Mouse (Mus musculus): Measurements from ENCODE around the gene Fam110a. TPM values are rescaled to one million over a fixed set of nuclear protein-coding genes. Genes with fewer than 3 reads are reported as not detected.

Fam110a gene
- polyA plus RNA-seq, 1 experiment, result 19.9 TPM

GRCm38 (mm10) chr2:151964052-151964451 lies 16.0 kb downstream of the Fam110a start:
- TF ChIP-seq POLR2A (IDR thresholded peaks at IDR 0.05; ENCODE audit: borderline replicate concordance, low read depth, low read length), result no peak
- TF ChIP-seq CTCF (IDR thresholded peaks at IDR 0.05; ENCODE audit: low read depth, low read length), result no peak
- Histone ChIP-seq H3K4me1 (ENCODE audit: control insufficient read depth, insufficient read depth, low read length) (peaks cover 13% of the 10 kb centered on the region), H3K4me3 (ENCODE audit: insufficient read depth, low read length) (no peak overlapping the region), H3K27ac (ENCODE audit: insufficient read depth, low read depth, low read length) (no peak overlapping the region)

GRCm38 (mm10) chr2:151963319-151963718 lies 16.7 kb downstream of the Fam110a start:
- Histone ChIP-seq H3K4me1 (ENCODE audit: control insufficient read depth, insufficient read depth, low read length) (peaks cover 7% of the 10 kb centered on the region; the same call in 1 of the 2 replicates), H3K4me3 (ENCODE audit: insufficient read depth, low read length) (no peak overlapping the region), H3K27ac (ENCODE audit: insufficient read depth, low read depth, low read length) (no peak overlapping the region)
- no peak for TF ChIP-seq POLR2A (IDR thresholded peaks at IDR 0.05; ENCODE audit: borderline replicate concordance, low read depth, low read length)

GRCm38 (mm10) chr2:151962474-151962873 lies 17.5 kb downstream of the Fam110a start:
- Histone ChIP-seq H3K4me3 (ENCODE audit: insufficient read depth, low read length) (no peak overlapping the region), H3K27ac (ENCODE audit: insufficient read depth, low read depth, low read length) (no peak overlapping the region), H3K4me1 (ENCODE audit: control insufficient read depth, insufficient read depth, low read length) (0 out of 2 replicates have a peak, but pooled peaks cover 4% of the 10 kb centered on the region)
- no peak for TF ChIP-seq CTCF (IDR thresholded peaks at IDR 0.05; ENCODE audit: low read depth, low read length)
- TF ChIP-seq POLR2A (IDR thresholded peaks at IDR 0.05; ENCODE audit: borderline replicate concordance, low read depth, low read length), result no peak

- H3K4me3 ChIP-seq (ENCODE audit: insufficient read depth, low read length), result no peak overlapping the region
- 0 out of 2 replicates have a peak, but pooled peaks cover 4% of the 10 kb centered on the region for H3K4me1 ChIP-seq (ENCODE audit: control insufficient read depth, insufficient read depth, low read length)
- H3K27ac ChIP-seq (ENCODE audit: insufficient read depth, low read depth, low read length), result no peak overlapping the region
- no peak for TF ChIP-seq POLR2A (IDR thresholded peaks at IDR 0.05; ENCODE audit: borderline replicate concordance, low read depth, low read length)
- TF ChIP-seq CTCF (IDR thresholded peaks at IDR 0.05; ENCODE audit: low read depth, low read length), result no peak
These were observed 18.5 kb downstream of the Fam110a start for GRCm38 (mm10) chr2:151961284-151962196.

- 0 out of 2 replicates have a peak, but pooled peaks cover 4% of the 10 kb centered on the region for H3K4me1 ChIP-seq (ENCODE audit: control insufficient read depth, insufficient read depth, low read length)
- H3K27ac ChIP-seq (ENCODE audit: insufficient read depth, low read depth, low read length), result no peak overlapping the region
- no peak for TF ChIP-seq CTCF (IDR thresholded peaks at IDR 0.05; ENCODE audit: low read depth, low read length)
- TF ChIP-seq POLR2A (IDR thresholded peaks at IDR 0.05; ENCODE audit: borderline replicate concordance, low read depth, low read length), result no peak
- H3K4me3 ChIP-seq (ENCODE audit: insufficient read depth, low read length), result no peak overlapping the region
These were observed 20.7 kb downstream of the Fam110a start for GRCm38 (mm10) chr2:151959274-151959673.

GRCm38 (mm10) chr2:151956500-151957137 lies 23.4 kb downstream of the Fam110a start:
- H3K27ac ChIP-seq (ENCODE audit: insufficient read depth, low read depth, low read length), result no peak overlapping the region

GRCm38 (mm10) chr2:151953665-151954064 lies 26.4 kb downstream of the Fam110a start:
- no peak for TF ChIP-seq CTCF (IDR thresholded peaks at IDR 0.05; ENCODE audit: low read depth, low read length)
- no peak for TF ChIP-seq POLR2A (IDR thresholded peaks at IDR 0.05; ENCODE audit: borderline replicate concordance, low read depth, low read length)
- Histone ChIP-seq H3K4me3 (ENCODE audit: insufficient read depth, low read length) (no peak overlapping the region), H3K4me1 (ENCODE audit: control insufficient read depth, insufficient read depth, low read length) (0 out of 2 replicates have a peak, but pooled peaks cover 2% of the 10 kb centered on the region), H3K27ac (ENCODE audit: insufficient read depth, low read depth, low read length) (no peak overlapping the region)

More at GRCm38 (mm10) chr2:151956500-151957137, 23.4 kb downstream of the Fam110a start:
- no peak overlapping the region for H3K4me3 ChIP-seq (ENCODE audit: insufficient read depth, low read length)
- H3K4me1 ChIP-seq (ENCODE audit: control insufficient read depth, insufficient read depth, low read length), result 0 out of 2 replicates have a peak, but pooled peaks cover 4% of the 10 kb centered on the region
- no peak for TF ChIP-seq POLR2A (IDR thresholded peaks at IDR 0.05; ENCODE audit: borderline replicate concordance, low read depth, low read length)
- TF ChIP-seq CTCF (IDR thresholded peaks at IDR 0.05; ENCODE audit: low read depth, low read length), result no peak

GRCm38 (mm10) chr2:151949082-151949774 lies 30.8 kb downstream of the Fam110a start:
- no peak overlapping the region for H3K4me3 ChIP-seq (ENCODE audit: insufficient read depth, low read length)
- no peaks in the 10 kb centered on the region for H3K4me1 ChIP-seq (ENCODE audit: control insufficient read depth, insufficient read depth, low read length)
- no peak for TF ChIP-seq POLR2A (IDR thresholded peaks at IDR 0.05; ENCODE audit: borderline replicate concordance, low read depth, low read length)
- no peak for TF ChIP-seq CTCF (IDR thresholded peaks at IDR 0.05; ENCODE audit: low read depth, low read length)
- no peak overlapping the region for H3K27ac ChIP-seq (ENCODE audit: insufficient read depth, low read depth, low read length)

GRCm38 (mm10) chr2:151948311-151948710 lies 31.7 kb downstream of the Fam110a start:
- H3K4me3 ChIP-seq (ENCODE audit: insufficient read depth, low read length), result no peak overlapping the region
- no peak for TF ChIP-seq CTCF (IDR thresholded peaks at IDR 0.05; ENCODE audit: low read depth, low read length)
- TF ChIP-seq POLR2A (IDR thresholded peaks at IDR 0.05; ENCODE audit: borderline replicate concordance, low read depth, low read length), result no peak
- no peaks in the 10 kb centered on the region for H3K4me1 ChIP-seq (ENCODE audit: control insufficient read depth, insufficient read depth, low read length)
- no peak overlapping the region for H3K27ac ChIP-seq (ENCODE audit: insufficient read depth, low read depth, low read length)
